Mouse (Mus musculus) liver, embryonic 14.5 days (tissue): ENCODE data around the gene Fam174a.

Experiments
- CTCF ChIP-seq: IDR thresholded peaks from 2 replicates; pipeline ENCODE4 v1.5.1; 2016; ENCODE audit warnings: antibody characterized with exemption, low read depth, control low read depth
- EP300 ChIP-seq: IDR thresholded peaks from 2 replicates; pipeline ENCODE4 v1.6.1; 2016; ENCODE audit warnings: antibody characterized with exemption, low read depth

- TF ChIP-seq CTCF (no peak), EP300 (no peak)
Observed at GRCm38 (mm10) chr1:95381028-95381427, 67.6 kb downstream of the Fam174a start.
